20 mouse cellular contexts compared by ENCODE assay signal in the genomic region with DNA sequence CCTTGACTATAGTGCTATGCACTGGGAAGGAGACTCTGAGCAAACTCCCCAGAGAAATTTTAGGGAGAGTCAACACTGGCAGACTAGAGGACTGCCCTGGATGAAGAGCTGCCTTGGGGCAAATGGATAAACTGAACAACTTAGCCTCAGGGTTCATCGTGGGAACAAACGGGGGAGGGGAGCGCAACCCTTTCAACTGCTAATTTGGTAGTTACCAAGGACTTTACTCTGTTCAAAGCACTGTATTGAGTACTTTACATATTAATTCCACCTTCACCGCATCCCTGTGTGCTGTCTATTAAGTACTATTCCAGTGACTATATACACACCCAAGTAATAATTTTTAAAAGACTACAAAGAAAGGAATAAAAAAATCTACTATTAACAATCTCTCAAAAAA. TPM values are rescaled to one million over a fixed set of nuclear protein-coding genes. Genes with fewer than 3 reads are reported as not detected.
"Had no signal": no experiment of that assay in that cellular context is flagged by ENCODE, and none has a peak within 500 bp of the region (broad histone marks: within the 10 kb centered on the region; RNA-seq: fewer than 3 reads in every experiment).

No protein-coding gene starts in this region.

- H3K9ac ChIP-seq: liver, embryonic 15.5 days; lung, embryonic 14.5 days; midbrain, embryonic 12.5 days; stomach, embryonic 15.5 days had no signal

- DNase-seq: kidney, adult 18-20 months; kidney, postnatal 14 days; lung, embryonic 14.5 days; lung, postnatal 10 days; lung, postnatal 4 days; right cerebral cortex, postnatal 14 days; thymus, adult 2 months; thymus, postnatal 25 days had no signal

- H3K4me2 ChIP-seq: liver, embryonic 11.5 days; liver, embryonic 15.5 days; lung, embryonic 14.5 days; midbrain, embryonic 12.5 days; stomach, embryonic 15.5 days had no signal

- H3K27me3 ChIP-seq: liver, embryonic 15.5 days; midbrain, embryonic 12.5 days; stomach, embryonic 15.5 days had no signal

- H3K27ac ChIP-seq: left cerebral cortex, adult 2 months; limb, embryonic 10.5 days; liver, embryonic 15.5 days; midbrain, embryonic 12.5 days; stomach, embryonic 15.5 days had no signal

- H3K9me3 ChIP-seq: limb, embryonic 10.5 days; liver, embryonic 15.5 days; midbrain, embryonic 12.5 days; stomach, embryonic 15.5 days had no signal

- H3K4me1 ChIP-seq: stomach, embryonic 15.5 days had no signal

- H3K36me3 ChIP-seq: liver, embryonic 15.5 days; midbrain, embryonic 12.5 days; stomach, embryonic 15.5 days had no signal

- H3K4me3 ChIP-seq: left cerebral cortex, adult 2 months; limb, embryonic 10.5 days; liver, embryonic 15.5 days; midbrain, embryonic 12.5 days; stomach, embryonic 15.5 days had no signal

RNA-seq across cellular contexts. Expression of a gene that starts 45.3 kb away (rescaled TPM):
- polyA plus RNA-seq: kidney, embryonic 14.5 days; large intestine, adult 2 months; limb, embryonic 10.5 days; limb, embryonic 14.5 days; liver, embryonic 11.5 days; liver, embryonic 15.5 days; lung, embryonic 14.5 days; midbrain, embryonic 12.5 days; neural tube, embryonic 14.5 days; spleen, adult 2 months; stomach, embryonic 15.5 days; thymus, adult 2 months; urinary bladder, adult 2 months had no signal
